Mouse (Mus musculus) heart, postnatal 10 days (tissue): ENCODE data around the gene Akr1d1. TPM values are rescaled to one million over a fixed set of nuclear protein-coding genes. Genes with fewer than 3 reads are reported as not detected.

Source experiments
- DNase-seq, 2 experiments: peaks; one replicate each; pipeline ENCODE4 v3.0.0; 2021
- intact Hi-C: fragments of 180-260 bp; cut with DNase I; formaldehyde crosslinking; loops from one replicate; pipeline ENCODE4 v1.15.1; 2025
- total RNA-seq, 2 experiments: library from RNA; stranded (reverse); gene quantifications; 2 replicates each; pipeline ENCODE4 v1.2.3; 2021

Akr1d1 gene
- total RNA-seq, 2 experiments from 2014 or later: not detected

DNA sequence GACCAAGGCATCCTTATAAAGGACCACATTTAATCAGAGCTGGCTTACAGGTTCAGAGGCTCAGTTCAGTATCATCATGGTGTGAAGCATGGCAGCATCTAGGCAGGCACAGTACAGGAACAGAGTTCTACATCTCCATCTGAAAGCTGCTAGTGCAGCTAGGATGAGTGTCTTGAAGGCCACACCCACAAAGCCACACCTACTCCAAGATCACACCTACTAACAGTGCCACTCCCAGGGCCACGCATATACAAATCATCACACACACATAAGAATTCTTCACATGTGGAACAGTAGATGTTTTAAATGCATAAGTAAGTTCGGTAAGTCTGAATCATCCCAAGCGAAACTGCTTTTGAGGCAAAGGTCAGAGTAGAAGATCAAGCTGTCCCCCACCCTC is 33.9 kb downstream of the Akr1d1 start:
- DNase-seq: no peak
- intact Hi-C loops: no loop called here

DNA sequence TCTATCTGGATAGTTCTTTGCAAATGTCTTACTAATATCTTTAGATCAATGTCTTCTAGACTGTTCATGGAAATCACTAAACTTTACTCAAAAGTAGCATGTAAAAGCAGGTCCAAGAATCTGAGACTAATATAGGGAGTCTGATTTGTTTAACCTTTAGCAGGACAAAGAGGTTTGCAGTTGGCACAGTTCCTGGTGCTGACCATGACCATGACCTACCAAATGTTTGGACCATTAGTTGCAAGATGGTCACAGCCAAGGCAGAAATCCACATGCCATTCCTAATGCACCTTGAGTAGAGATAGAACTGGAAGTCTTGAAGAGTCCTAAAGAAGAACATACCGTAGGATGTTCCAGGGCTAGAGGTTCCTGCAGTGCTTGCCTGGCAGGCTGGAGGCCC is 37.4 kb downstream of the Akr1d1 start:
- intact Hi-C loops: no loop called here
- no peak for DNase-seq

DNA sequence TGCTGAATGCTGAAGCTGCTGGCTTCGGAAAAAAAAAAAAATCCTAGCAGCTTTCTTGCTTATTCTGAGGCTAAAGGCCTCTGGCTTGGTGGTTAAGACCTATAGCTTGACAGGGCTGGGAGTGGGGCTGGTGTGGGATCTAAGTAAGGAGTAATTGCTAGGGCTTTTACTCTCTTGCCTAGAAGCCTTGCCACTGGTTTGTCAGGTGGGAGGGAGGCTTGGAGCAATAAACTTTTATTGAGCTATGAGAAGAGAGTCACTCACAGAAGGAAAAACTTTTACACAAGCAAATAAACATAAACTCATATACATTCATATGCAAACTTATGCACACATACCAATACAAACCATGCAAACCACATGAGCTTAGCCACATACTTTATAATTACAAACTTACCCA is 42.0 kb downstream of the Akr1d1 start:
- DNase-seq: no peak
- intact Hi-C loops: no loop called here

DNA sequence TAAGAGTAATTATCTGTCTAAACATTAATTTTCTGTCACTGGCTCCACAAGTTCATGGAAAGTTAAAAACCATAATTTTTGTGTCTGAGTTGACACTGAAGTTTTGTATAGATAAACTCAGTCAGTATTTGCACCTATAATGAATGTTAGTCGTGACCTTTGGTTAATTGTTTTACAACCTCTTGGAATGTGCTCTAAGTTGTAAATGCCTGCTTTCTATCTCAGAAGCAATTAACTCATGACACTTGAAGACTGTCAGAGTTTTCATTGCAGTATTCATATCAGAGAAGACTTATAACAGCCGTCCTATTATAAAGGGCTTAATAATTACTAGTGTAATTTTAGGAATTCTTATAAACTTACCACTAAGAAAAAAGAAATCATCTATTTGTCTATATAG is 43.0 kb downstream of the Akr1d1 start:
- no peak for DNase-seq
- intact Hi-C loops: no loop called here

DNA sequence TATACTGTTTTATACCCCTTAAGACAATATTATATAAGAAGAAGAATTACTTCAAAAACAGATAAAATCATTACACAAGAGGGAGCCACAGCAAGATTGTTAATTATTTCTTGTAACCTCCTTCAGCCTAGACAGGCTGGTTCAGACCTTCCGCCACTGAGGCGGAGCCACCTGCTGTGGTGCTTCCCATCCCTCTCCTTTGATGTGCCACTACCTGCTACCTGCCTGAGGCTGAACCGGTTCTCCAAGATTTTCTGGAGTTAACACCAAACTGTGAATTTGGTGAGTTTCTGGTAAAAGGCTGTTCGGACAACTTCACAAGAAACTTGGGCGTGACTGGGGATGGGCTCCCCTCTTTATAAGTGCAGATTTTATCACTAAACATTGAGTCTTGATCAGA is 50.5 kb downstream of the Akr1d1 start:
- intact Hi-C loops: no loop called here

DNA sequence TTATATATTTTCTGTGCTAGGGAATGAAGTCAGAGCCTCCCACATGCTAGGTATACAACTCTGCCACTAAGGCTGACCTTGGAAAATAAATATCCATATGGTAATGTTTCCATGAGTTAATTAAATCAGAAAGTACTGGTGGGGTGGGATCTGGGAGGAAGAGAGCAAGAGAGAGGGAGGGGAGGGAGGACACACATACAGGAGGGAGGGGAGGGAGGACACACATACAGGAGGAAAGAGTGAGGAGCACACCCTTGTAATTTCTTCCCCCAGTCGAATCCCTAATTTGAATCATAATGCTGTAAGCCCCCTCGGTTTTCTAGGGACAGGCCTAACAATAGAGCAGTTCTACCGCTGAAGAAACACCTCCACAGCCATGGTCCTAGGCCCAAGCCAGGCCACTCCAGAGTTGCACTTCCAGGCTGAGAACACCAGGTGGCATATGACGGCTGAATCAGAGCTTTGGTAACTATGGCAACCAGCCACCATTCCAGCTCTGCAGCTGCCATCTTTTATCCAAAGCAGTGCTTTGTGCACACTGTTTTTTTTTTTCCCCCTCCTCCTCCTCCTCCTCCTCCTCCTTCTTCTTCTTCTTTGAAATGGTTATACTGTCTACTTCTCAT is 59.5 kb downstream of the Akr1d1 start:
- intact Hi-C loops: loop anchor here (1.0 kb wide), 1 partner anchor 477 kb away; no protein-coding TSS in a partner anchor
- peak; percentile 68 to 75 for DNase-seq

More for the DNA sequence above, 50.5 kb downstream of the Akr1d1 start:
- DNase-seq: no peak

DNA sequence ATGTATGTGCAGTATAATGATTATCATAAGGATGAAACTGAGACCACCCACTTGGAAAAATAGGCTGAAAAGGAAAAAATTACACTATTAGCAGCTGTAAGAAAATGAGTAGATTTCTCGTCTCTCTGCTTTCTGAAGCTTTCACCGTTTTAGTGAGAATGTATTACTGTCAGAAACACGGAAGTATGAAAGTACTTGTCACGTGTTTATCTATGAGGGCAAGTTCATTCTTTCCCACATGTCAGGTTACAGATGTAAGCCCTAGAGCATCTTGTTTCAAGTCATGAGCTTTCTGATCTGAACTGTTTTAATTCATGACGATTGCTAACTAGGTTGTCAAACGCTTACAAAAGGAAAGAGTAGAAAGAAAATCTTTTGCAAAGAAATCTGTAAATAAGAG is 60.8 kb downstream of the Akr1d1 start:
- intact Hi-C loops: loop anchor here (2.0 to 5.0 kb wide), 4 partner anchors 132 to 417 kb away; partner anchors contain the start of gene Trim24
- no peak for DNase-seq

DNA sequence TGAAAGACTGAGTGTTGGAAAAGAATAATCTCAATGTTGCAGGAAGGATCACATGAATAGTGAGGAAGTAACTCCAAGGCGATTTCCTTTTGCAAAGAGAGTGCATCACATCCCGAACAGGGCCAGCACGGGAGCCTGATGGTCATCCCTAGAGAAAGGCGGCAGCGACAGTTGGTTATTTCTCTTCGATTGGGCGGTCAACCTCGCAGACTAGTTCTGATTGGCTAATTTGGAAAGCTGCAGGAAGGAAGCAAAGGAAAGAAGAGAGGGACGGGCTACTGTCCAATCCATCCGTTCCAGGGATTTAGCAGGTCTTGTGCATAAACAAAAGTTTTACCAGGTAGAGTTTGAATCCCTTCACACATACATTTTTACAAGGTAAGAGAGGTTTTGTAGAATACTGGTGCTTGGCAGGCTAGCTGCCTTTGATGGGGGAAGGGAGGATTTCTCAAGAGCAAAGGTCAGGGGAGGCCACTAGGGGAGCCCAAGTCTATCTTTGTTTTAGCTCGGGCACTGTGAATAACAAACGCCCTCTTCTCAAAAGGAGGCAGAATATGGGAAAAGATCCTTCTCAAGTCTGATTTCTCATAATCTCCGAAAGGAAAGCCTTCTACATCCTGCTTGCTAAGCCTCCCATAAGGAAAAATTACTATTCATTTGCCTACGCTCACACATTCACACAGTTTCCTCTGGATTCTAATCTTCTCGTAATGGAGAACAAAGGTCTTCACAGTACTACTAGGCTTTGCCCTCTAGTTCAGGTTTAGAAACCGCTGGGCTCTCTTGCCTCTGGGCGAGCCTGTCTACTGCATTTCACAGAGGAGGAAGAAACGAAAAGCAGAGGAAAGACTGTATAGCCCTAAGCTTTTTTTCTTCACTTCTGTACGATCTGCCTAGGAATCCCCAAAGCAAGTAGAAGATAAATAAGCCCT is 62.4 kb downstream of the Akr1d1 start:
- peak; percentile 68 to 74 for DNase-seq
- intact Hi-C loops: loop anchor here (5.0 kb wide), 3 partner anchors 130 to 415 kb away; no protein-coding TSS in a partner anchor

DNA sequence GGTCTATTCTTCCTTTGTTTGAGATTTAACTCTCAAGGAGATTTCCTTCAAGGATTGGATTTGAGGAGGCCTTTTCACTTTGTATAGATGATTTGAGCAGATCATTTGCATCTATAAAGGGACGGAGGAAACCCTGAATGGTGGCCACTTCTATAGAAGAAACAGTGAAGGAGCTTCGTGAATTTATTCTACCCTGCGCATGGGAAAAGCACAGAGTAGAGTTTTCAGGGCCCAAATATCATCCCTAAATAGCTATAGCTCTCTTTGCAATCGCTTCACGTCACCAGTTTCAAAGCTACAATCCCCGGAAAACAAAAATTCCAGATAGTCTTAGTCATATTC is 63.0 kb downstream of the Akr1d1 start:
- intact Hi-C loops: loop anchor here (5.0 kb wide), 3 partner anchors 129 to 414 kb away; no protein-coding TSS in a partner anchor
- no peak for DNase-seq

DNA sequence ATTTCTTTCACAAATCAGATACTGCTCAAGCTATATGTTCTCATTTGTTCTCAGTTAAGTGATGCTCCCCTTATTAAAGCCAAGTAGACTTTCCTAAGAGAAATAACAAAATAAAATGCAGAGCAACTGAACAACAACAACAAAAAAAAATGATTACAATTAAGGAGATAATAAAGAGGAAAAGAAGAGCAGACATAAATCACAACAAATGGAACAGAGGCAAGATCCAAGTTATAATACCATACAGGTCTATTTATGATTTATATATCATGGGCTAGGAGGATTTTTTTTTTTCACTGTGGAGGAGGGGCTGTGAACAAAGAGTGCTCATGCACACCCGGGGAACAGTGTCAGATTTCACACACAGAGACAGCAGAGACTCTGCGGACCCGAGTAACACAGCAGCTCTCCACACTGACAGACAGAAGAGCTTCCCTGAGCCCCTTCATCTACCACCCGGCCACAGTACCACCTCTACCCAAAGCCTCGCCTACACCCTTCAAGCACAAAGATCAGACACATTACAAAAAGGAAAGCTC is 63.6 kb downstream of the Akr1d1 start:
- DNase-seq: no peak
- intact Hi-C loops: loop anchor here (5.0 kb wide), 3 partner anchors 129 to 414 kb away; no protein-coding TSS in a partner anchor

DNA sequence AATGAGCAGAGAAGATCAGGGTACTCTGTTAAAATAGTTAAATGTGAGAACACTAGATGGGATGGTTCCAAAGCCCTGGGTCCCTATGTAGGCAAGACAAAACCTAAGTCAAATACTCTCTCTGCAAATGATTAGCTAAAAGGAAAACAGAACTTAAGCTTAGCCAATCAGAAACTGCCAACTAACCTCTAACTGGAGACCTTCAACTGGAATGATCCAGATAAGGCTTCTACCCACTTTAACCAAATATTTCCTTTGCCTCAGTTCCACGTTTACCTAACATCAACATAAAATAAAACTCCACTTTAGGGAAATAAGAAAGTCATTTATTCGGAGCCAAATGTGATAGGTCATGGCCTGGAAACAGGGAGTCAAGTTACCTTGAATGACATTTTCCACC is 67.1 kb downstream of the Akr1d1 start:
- intact Hi-C loops: no loop called here
- no peak for DNase-seq

DNA sequence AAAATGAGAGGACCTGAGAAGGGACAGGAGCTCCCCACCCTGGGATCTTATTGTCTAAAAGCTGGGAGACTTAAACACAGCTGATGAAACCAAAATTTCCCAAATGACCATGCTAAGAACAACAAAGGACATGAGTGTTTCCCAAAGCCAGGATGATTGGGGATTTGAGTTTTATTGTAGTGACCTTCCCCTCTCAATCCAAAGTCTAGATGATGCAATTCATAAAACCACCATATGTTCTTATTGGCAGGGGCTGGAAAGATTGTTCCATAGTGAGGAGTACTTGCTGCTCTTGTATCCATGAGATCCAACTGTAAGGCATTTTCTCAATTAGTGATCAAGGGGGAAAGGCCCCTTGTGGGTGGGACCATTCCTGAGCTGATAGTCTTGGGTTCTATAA is 68.1 kb downstream of the Akr1d1 start:
- DNase-seq: no peak
- intact Hi-C loops: no loop called here

DNA sequence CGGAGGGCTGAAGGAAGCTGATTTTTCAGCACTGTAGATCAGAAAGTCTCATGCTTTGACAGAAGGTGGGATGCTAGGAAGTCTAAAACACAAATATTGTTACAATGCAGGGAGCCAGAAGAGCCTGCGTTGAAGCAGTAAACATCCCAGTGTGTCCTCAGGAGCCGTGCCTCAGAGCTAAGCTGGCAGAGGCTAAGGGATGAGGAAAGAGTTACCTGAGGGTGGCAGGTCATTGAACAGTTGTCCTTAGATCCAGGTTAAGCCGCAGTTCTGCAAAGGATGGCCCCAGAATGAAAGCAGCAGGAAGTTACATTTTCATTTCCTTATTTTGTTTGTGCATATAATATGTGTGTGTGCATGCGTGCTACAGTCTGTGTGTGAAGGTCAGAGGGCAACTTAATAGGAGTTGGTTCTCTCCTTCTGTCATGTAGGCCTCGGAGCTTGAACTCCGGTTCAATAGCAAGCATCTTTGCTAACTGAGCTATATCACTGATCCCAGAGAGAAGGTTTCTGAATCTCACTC is 71.1 kb downstream of the Akr1d1 start:
- intact Hi-C loops: no loop called here

DNA sequence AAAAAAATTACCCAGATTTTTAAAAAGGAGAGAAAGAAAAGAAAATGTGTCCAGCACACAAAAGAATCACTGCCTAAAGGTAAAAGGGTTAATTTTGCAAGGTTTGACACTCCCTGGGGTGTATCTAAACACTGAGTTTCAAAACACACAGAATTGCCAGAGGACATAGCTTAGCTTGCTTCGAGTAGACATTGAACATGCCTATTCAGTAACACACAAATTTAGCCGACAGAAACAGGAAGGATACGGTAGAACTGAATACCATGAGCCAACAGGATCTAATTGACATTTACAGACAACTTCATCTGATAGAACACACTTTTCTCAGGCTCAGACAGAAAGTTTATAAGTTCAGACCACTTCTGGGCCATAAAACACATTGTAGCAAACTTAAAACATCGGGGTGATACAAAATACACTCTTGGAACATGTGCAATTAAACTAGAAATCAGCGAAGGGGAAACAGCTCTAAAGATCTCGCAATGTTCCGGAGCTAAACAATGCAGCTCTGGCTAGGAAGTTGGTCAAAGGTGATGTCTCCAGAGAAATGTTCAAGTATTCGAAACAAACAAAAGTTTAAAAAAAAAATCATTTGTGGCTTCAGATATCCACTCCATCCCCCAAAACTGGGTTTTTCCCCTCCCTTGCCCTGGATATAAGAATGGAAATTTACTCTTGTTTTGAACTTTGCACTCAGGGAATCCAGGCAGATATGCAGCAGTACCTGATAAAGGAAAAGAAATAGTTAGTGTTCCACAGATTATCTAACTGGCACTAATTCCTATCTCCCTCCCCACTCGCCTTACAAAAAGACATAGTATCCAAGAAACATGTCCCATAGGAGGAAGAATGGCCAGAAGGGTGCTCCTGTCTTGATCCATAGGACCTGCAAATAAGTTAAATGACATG is 73.1 kb downstream of the Akr1d1 start:
- peak; percentile 23 to 35 for DNase-seq
- intact Hi-C loops: no loop called here

More for the DNA sequence above, 71.1 kb downstream of the Akr1d1 start:
- no peak for DNase-seq

DNA sequence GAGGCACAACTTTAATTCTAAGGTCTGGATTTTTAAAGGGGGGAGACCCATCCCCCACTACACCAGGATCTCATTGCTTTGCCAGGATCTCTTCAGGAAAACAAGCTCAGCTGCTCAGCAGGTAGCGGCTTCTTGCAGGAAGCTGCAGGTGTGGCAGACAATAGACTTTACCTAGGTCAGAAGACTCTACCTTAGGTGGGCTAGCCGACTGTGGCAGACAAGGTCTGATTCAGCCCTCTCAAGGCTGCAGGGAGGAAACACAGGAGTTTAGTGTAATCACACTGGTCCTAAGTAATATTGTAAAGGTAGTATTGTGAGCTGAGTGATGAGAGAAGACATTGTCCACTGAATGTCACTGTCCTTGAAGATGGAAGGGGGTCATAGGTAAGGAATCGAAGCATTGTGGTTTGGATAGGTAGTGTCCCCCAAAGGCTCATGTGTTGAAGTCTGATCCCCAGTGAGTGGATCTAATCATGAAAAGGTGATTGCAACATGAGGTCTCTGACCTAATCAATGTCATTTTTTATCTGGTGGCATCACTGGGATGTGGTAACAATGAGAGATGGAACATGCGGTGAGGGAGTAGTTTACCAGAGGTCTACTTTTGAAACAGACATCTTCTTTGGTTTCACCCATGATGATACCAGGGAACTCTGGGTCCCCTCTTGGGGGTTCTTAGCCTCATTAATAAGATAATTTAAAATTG is 74.4 kb downstream of the Akr1d1 start:
- intact Hi-C loops: no loop called here
- no peak for DNase-seq

DNA sequence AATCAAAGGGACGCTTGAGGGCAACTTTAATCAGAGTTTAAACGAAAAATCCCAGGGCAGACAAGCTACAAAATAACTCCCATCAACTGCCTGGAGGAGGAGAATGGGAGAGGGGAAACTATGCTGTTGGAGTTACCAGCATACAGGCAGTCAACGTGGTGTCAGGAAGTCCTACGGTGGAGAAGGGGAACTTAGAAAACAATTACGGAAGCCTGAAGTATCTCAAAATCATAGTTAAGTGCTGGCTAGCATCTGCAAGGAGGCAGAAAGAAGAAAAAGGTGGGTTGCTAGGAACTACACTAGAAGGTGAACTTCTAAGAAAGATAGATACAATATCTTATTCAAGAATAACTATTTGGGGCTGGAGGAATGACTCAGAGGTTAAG is 74.9 kb downstream of the Akr1d1 start:
- no peak for DNase-seq
- intact Hi-C loops: no loop called here

DNA sequence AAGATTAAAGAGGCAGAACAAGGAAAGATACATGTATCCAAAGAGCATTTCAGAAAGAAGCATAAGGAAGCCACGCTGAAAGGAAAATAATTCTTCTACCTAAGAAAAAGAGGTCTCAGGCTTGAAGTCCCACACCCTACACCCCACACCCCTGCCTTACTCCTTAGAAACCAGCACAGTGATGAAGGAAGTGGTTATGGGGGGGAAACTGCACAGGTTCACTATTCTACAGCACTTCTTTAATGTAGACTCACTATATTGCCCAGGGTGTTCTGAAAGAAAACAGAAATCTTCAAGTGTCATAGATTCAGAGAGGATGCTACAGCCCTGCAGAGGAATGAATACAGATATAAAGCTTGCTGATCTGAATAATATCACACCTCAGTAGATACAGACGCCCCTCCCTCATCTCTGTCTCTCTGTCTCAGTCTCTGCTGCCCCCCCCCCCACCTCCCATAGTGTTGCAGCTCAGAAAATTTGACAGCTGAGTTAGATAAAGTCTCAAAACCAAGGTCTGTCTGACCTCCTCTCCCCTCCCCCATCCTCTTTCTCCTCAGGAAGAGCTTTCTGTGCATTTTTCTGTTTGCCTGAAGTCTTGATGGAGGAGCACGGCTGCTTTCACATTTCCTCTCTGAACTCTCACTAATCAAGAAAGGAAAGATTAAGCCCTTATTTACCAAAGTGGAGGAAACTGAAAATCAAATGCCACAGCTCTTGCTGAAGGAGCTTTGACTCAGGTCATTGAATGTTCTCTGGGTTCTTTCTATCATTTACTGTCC is 77.7 kb downstream of the Akr1d1 start:
- intact Hi-C loops: no loop called here
- no peak for DNase-seq

DNA sequence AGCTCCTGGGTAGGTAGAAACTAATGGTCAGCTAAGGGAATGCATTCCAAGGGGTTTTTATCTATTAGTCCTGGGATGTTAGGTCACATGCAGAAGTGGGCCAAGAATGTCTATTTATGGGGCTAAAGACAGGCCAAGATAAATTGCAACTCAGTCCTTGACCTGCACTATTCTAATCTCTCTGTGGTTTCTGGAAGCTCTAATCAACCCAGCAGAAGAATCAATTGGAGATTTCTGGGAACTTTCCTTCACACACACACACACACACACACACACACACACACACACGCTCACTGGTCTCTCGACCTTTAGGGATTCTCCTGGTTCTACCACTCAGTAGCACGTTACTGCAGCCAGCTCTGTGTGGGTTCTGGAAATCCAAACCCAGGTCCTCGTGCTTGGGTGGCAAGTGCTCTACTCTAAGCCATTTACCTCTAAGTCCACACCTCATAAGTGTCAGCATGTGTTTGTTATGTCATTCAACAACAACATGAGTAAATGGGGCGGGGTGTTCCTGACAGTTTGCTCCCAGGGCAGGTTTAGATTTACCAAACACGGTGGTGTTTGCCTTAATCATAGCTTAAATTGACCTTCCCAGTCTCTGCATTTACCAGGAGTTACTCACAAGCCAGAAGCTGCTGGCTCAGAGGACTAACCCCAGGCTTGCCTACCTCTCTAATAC is 82.8 kb downstream of the Akr1d1 start:
- no peak for DNase-seq
- intact Hi-C loops: no loop called here
